Mouse (Mus musculus) kidney, adult 2 months (tissue): ENCODE results near the gene Ubxn6. TPM values are rescaled to one million over a fixed set of nuclear protein-coding genes. Genes with fewer than 3 reads are reported as not detected.

Source experiments
- DNase-seq: peaks from one replicate; pipeline ENCODE4 v3.0.0; 2021
- H3K27ac ChIP-seq: fragments of 200-500 bp; 2 replicates; pipeline ENCODE4 v1.5.1; 2012; ENCODE audit warnings: low read depth, low read length, control low read depth, inconsistent platforms; ENCODE audit not compliant: insufficient read depth
- H3K27me3 ChIP-seq: fragments of 200-500 bp; replicated peaks from 2 replicates; pipeline ENCODE4 v1.6.1; 2012; ENCODE audit warnings: mild to moderate bottlenecking, moderate library complexity, low read length, inconsistent platforms; ENCODE audit not compliant: control insufficient read depth, insufficient read depth
- H3K36me3 ChIP-seq: fragments of 200-500 bp; 2 replicates; pipeline ENCODE4 v1.6.1; 2012; ENCODE audit warnings: mild to moderate bottlenecking, moderate library complexity, low read length, inconsistent platforms; ENCODE audit not compliant: control insufficient read depth, insufficient read depth
- H3K4me1 ChIP-seq: fragments of 200-500 bp; 2 replicates; pipeline ENCODE4 v1.6.1; 2011; ENCODE audit warnings: low read length; ENCODE audit not compliant: control insufficient read depth, insufficient read depth
- H3K4me3 ChIP-seq: fragments of 200-500 bp; 2 replicates; pipeline ENCODE4 v1.5.1; 2011; ENCODE audit warnings: mild to moderate bottlenecking, low read depth, low read length, control low read depth; ENCODE audit not compliant: insufficient read depth
- CTCF ChIP-seq: fragments of 200-500 bp; conservative IDR thresholded peaks from 2 replicates; pipeline ENCODE4 v1.5.1; 2011; ENCODE audit warnings: low read depth, mild to moderate bottlenecking, control low read depth, low read length, moderate library complexity, mixed read lengths; ENCODE audit not compliant: insufficient read depth, insufficient read length
- POLR2A ChIP-seq: fragments of 200-500 bp; IDR thresholded peaks from one replicate; pipeline ENCODE4 v1.6.1; 2011; ENCODE audit warnings: low read depth, low read length, control low read depth
- WGBS: fragments of 180-500 bp; shearing (Covaris S2); methylation state at CpG from one replicate; pipeline ENCODE4 v1.1.7; 2018; 5-methylcytosine and 5-hydroxymethylcytosine counted together
- polyA plus RNA-seq: library from polyadenylated mRNA; depleted of rRNA; stranded (reverse); fragments of >200 nt; gene quantifications from 2 replicates; pipeline ENCODE4 v1.2.3, GENCODE M21; 2012

Ubxn6 gene
- polyA plus RNA-seq, 1 experiment: 75.6 TPM

- no peak for DNase-seq
- no peak overlapping the region for H3K27ac ChIP-seq
- TF ChIP-seq POLR2A (no peak), CTCF (no peak)
- no peaks in the 10 kb centered on the region for H3K4me1 ChIP-seq
- WGBS: 89% methylated on average over 5 of the region's 5 CpGs
- peaks cover 1% of the 10 kb centered on the region for H3K36me3 ChIP-seq
- H3K4me3 ChIP-seq: no peak overlapping the region
- no peaks in the 10 kb centered on the region for H3K27me3 ChIP-seq
These were observed 27.3 kb upstream of the Ubxn6 start for GRCm38 (mm10) chr17:56102158-56102557.

GRCm38 (mm10) chr17:56100811-56101210, 26.0 kb upstream of the Ubxn6 start:
- no peak for DNase-seq
- Histone ChIP-seq H3K4me1 (no peaks in the 10 kb centered on the region), H3K27ac (no peak overlapping the region), H3K4me3 (no peak overlapping the region), H3K27me3 (no peaks in the 10 kb centered on the region), H3K36me3 (peaks cover 3% of the 10 kb centered on the region)
- TF ChIP-seq CTCF: no peak
- no peak for TF ChIP-seq POLR2A
- 84% methylated on average over 3 of the region's 3 CpGs for WGBS

- no peak for DNase-seq
- Histone ChIP-seq H3K4me3 (no peak overlapping the region), H3K4me1 (no peaks in the 10 kb centered on the region), H3K27me3 (no peaks in the 10 kb centered on the region), H3K27ac (no peak overlapping the region), H3K36me3 (peaks cover 3% of the 10 kb centered on the region)
- WGBS: 89% methylated on average over 15 of the region's 15 CpGs
- TF ChIP-seq CTCF: no peak; the same call in 1 of the 2 replicates
- TF ChIP-seq POLR2A: no peak
These were observed 24.1 kb upstream of the Ubxn6 start for GRCm38 (mm10) chr17:56098711-56099572.

- H3K27ac ChIP-seq: no peak overlapping the region
- no peaks in the 10 kb centered on the region for H3K4me1 ChIP-seq
- WGBS: 91% methylated on average over 8 of the region's 8 CpGs
- H3K36me3 ChIP-seq: peaks cover 3% of the 10 kb centered on the region
- no peak for DNase-seq
- H3K4me3 ChIP-seq: no peak overlapping the region
- TF ChIP-seq POLR2A (no peak), CTCF (no peak)
- no peaks in the 10 kb centered on the region for H3K27me3 ChIP-seq
These were observed 23.4 kb upstream of the Ubxn6 start for GRCm38 (mm10) chr17:56098180-56098579.

- WGBS: 92% methylated on average over 12 of the region's 12 CpGs
- Histone ChIP-seq H3K4me3 (no peak overlapping the region), H3K27me3 (no peaks in the 10 kb centered on the region), H3K4me1 (no peaks in the 10 kb centered on the region), H3K36me3 (peaks cover 3% of the 10 kb centered on the region), H3K27ac (no peak overlapping the region)
- no peak for TF ChIP-seq POLR2A
- no peak for TF ChIP-seq CTCF
- no peak for DNase-seq
These were observed 22.1 kb upstream of the Ubxn6 start for GRCm38 (mm10) chr17:56096883-56097282.

- whole genome bisulfite sequencing: 94% methylated on average over 1 of the region's 1 CpGs
- TF ChIP-seq POLR2A: no peak
- TF ChIP-seq CTCF: no peak
- H3K27me3 ChIP-seq: no peaks in the 10 kb centered on the region
- H3K4me1 ChIP-seq: no peaks in the 10 kb centered on the region
- H3K36me3 ChIP-seq: peaks cover 3% of the 10 kb centered on the region
- H3K27ac ChIP-seq: no peak overlapping the region
- H3K4me3 ChIP-seq: no peak overlapping the region
- peak; percentile 45 for DNase-seq
These were observed 18.0 kb upstream of the Ubxn6 start for GRCm38 (mm10) chr17:56092794-56093193.

GRCm38 (mm10) chr17:56092312-56092711, 17.5 kb upstream of the Ubxn6 start:
- no peak overlapping the region for H3K4me3 ChIP-seq
- no peak for DNase-seq
- WGBS: 85% methylated on average over 1 of the region's 1 CpGs
- no peaks in the 10 kb centered on the region for H3K4me1 ChIP-seq
- H3K36me3 ChIP-seq: peaks cover 3% of the 10 kb centered on the region
- no peak for TF ChIP-seq POLR2A
- no peak for TF ChIP-seq CTCF
- no peak overlapping the region for H3K27ac ChIP-seq
- H3K27me3 ChIP-seq: no peaks in the 10 kb centered on the region
